Mouse (Mus musculus) lung, postnatal 10 days (tissue): Measurements from ENCODE around the gene Mapk13.
"Not testable (repeated sequence)": the region's sequence is repeated elsewhere in the genome, so short reads cannot be mapped to it uniquely, and the experiment has no call there.

Experiments used
- DNase-seq: peaks from one replicate; pipeline ENCODE4 v3.0.0; 2021

Mapk13 gene

DNA sequence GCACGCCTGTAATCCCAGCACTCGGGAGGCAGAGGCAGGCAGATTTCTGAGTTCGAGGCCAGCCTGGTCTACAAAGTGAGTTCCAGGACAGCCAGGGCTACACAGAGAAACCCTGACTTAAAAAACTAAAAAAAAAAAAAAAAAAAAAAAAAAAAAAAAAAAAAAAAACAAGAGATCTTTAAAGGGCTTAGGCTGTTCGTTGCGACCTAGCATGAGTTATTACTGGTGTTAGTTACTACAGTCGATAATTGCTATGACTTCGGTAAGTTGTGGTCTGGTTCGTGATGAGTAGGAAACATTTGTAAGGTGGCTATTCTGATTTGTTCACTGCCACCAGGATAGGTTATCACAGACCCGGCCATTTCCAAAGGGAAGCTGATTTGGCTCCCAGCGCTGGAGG lies 47.2 kb downstream of the Mapk13 start:
- DNase-seq = not testable (repeated sequence)

DNA sequence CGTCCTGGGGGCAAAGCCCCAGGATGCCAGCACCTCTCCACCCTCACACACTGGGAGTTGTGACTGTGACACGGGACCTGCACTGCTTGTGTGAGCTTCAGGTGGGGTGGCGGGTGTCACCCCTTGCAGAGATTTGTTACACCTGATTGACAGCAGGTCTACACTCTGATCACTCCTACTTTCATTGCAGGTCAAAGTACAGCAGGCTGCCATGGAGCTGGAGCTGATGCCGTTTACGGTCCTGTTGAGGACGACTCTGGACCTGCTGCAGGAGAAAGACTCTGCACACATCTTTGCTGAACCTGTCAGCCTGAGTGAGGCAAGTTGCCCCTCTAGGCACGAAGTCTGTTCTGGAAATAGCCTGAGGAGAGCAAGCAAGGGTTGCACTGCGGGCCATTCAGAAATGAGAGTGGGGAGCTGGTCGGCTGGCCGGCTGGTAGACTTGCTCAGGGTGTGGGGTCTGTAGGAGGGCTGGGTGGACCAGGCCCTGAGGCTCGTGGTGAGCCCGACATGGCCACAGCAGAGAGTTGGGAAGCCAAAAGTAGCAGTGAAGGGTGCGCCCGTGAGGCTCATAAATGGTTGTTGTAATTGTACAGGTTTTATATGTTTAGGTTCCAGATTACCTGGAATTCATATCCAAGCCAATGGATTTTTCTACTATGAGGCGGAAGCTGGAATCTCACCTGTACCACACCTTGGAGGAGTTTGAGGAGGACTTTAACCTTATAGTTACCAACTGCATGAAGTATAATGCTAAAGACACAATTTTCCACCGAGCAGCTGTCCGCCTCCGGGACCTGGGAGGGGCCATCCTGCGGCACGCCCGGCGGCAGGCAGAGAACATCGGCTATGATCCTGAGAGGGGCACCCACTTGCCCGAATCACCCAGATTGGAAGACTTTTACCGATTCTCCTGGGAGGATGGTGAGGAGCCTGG lies 48.0 kb downstream of the Mapk13 start:
- no peak for DNase-seq

DNA sequence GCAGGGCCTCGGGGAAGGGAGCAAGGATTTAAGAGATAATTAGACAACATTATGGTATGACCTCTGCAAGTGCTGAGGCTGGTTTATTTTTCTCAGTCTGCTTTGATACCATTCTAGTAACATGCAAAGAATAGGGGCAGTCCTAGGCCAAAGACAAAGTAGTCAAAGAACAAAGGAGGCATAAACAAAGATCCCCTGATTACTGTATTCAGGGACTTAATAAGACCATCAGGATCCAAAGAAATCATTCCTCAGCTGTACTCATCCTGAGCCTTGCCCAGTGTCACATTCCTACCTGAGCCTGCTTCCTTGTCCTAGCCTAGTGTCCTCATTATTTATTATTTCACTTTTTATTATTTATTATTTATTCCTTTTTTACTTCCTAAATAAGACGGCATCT lies 51.1 kb downstream of the Mapk13 start:
- no peak for DNase-seq

DNA sequence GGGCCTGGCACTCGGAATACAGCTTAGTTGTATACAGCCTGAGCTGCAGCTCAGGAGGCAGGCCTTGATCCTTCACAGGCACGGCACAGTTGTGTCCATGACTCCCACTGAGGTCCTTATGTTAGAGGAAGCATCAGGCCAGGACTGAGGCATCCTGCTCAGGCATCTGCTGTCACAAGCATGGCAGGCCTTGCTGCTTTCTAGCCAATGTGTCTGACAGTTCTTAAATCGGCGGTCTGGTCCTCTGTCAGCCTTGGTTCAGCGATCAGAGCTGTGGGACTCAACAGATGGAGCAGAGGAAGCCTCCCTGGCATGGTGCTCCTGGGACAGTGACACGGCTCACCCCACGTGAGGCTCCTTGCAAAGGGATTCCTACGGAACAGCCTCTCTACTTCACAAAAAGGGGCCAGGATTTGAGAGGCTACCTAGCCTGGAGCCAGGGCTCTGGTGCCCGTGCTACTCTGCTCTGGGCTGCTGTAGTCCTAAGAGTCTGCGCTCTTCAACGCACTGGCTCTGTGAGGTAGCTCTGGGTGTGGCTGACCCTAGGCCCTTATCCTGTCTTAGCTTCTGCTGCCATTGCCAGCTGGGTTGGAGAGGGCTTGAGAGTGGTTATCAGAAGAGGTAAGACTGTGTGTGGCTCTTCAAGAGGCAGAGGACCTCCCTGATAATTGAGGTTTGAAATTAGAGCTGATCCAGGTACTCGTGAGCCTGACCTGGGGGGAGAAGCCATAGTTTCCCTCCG lies 54.1 kb downstream of the Mapk13 start:
- no peak for DNase-seq

DNA sequence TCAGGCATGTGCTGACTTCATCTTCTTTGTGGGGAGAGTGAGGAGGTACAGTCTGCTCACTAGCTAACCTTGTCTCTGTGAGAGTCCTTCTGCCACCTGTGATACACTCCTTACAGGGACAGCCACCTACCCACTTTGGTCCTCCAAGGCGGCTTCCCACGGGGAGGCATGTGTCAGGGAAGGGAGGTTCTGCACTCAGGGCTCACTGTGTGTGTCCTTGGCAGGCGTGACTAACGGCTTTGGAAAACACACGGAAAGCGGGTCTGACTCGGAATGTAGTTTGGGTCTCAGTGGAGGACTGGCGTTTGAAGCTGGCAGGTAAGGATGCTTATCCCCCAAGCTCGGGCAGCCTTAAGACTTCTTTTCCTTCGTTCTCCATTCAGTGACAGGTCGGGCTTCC lies 54.7 kb downstream of the Mapk13 start:
- no peak for DNase-seq

DNA sequence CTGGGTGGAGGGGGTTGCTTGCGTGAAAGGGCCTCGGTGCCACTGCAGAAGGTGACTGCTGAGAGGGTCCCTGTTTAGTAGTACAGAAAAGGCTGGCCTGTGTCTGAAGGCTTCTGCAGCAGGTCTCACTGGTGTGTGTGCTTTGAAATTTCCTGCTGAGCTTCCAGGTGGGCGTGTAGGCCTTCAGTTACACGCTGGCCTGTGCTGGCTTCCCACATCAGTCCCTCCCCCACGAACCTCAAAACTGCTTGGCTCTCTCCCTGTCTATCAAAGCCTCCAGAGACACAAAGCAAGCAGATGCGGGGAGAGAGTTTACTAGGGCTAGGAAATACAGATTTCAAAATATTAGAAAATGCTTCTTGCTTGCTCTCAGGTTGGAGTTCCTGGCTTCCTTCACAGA lies 55.8 kb downstream of the Mapk13 start:
- no peak for DNase-seq

DNA sequence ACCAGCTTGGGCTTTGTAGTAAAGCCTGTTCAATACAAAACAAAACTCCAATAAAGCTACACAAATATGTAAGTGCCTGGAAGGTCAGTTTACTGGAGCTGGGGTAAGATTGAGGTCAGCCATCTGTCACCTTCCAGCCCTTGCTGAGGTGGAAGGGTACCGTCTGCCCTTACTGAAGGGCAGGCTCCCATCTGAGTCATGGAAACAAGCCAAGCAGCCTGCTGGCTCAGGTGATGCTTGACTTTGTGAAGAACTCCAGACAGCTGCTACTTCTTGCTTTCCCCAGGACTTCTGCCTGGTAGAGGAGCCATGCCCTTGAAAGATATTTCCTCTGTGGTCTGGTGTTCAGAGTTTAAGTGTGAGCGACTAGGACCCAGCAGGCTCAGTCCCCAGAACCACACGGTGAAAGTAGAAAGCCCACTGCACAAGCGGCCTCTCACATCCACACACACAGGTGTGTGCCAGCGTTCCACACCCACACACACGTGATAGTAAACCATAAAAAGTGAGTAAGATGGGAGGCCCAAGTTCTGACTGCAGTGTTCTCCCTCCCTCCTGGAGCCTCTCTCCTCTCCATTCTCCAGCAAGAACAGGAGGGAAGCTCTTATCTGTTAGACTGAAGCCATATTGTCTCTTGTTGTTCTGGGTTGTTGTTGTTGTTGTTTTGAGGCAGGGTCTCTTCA lies 56.4 kb downstream of the Mapk13 start:
- no peak for DNase-seq

DNA sequence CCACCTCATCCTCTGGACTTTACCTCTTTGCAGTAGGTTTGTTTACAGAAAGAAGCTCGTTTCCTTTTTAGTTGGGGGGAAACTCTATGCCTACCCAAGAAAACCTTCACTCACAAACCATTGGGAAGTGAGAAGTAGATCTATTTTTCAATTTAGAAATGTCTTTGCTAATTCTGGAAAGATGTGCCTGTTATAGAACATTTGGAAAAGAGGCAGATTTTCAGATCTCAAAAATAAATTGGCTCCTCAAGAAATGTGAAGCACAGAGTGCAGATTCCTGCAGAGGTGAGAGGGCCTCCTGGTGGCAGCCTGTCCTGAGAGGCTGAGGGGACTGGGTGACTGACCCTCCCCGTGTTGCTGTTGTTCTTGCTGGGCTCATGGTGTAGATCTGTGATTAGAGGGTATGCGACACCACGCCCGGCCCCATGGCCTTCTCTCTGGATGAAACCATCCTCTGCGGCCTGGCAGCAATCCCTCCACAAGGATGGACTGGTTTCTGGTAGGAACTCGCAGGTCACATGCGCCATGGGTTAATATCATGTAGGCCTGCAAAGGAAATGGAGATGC lies 58.7 kb downstream of the Mapk13 start:
- no peak for DNase-seq

DNA sequence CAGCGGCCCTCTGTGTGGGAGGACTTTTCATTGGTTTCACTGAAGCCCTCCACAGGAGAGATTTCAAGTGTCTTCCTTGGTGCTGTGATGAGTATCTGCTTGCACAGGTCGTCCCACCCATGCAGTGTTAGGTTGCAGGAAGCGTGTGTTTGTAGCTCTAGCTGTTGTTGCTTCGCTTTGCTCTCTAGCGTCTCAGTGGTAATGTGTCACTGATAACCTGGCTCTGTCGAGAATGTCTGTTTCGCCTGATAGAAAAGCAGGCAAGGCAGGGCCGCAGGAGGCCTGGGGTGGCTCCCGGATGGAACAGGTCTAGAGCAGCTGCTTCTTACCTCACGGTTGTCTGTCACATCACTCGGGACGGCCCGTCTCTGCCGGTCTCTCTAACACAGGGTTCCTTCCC lies 60.0 kb downstream of the Mapk13 start:
- no peak for DNase-seq
